Mouse (Mus musculus) layer of hippocampus, adult 8-10 months (tissue): ENCODE results near the gene Olfr279. TPM values are rescaled to one million over a fixed set of nuclear protein-coding genes. Genes with fewer than 3 reads are reported as not detected.
A peak's percentile ranks its signal among the peaks of the same experiment; 100 is the strongest.

Experiments
- DNase-seq, 2 experiments: peaks; one replicate each; pipeline ENCODE4 v3.0.0; 2022; ENCODE audit warnings: low spot score in 2 of 2
- total RNA-seq, 4 experiments: library from RNA; stranded (reverse); gene quantifications; 2 replicates each; pipeline ENCODE4 v1.2.4; 2022

The Olfr279 gene
- total RNA-seq = not detected

- DNase-seq = no peak
Measured at GRCm38 (mm10) chr15:98492102-98492501, at the start of gene Olfr279. Gene Olfr279 (plus strand): TSS chr15:98492402.

- DNase-seq = no peak
Measured at GRCm38 (mm10) chr15:98444561-98444960, 47.6 kb upstream of the Olfr279 start.

- DNase-seq = peak in 1 of 2 experiments; percentile 3
Measured at GRCm38 (mm10) chr15:98448521-98448920, 43.7 kb upstream of the Olfr279 start.

GRCm38 (mm10) chr15:98452288-98452687 lies 39.9 kb upstream of the Olfr279 start, which contains the start of gene Olfr281:
Gene Olfr281 (plus strand): TSS chr15:98452588.
- no peak for DNase-seq

- no peak for DNase-seq
Measured at GRCm38 (mm10) chr15:98469596-98469995, 22.6 kb upstream of the Olfr279 start, which contains the start of gene OR5BS1P. Gene OR5BS1P (plus strand): TSS chr15:98469896.

GRCm38 (mm10) chr15:98471539-98471938 lies 20.7 kb upstream of the Olfr279 start:
- DNase-seq = no peak

- no peak for DNase-seq
Measured at GRCm38 (mm10) chr15:98474958-98475357, 17.2 kb upstream of the Olfr279 start.

- no peak for DNase-seq
Measured at GRCm38 (mm10) chr15:98475382-98475781, 16.8 kb upstream of the Olfr279 start.

- DNase-seq = no peak
Measured at GRCm38 (mm10) chr15:98476281-98476680, 15.9 kb upstream of the Olfr279 start.

GRCm38 (mm10) chr15:98479568-98480102 lies 12.6 kb upstream of the Olfr279 start:
- no peak for DNase-seq

GRCm38 (mm10) chr15:98482701-98483100 lies 9.5 kb upstream of the Olfr279 start, which contains the start of gene Lalba:
Gene Lalba (minus strand): TSS chr15:98482721.
- no peak for DNase-seq

GRCm38 (mm10) chr15:98483907-98484886 lies 8.0 kb upstream of the Olfr279 start:
- no peak for DNase-seq

- DNase-seq = no peak
Measured at GRCm38 (mm10) chr15:98486433-98487021, 5.7 kb upstream of the Olfr279 start.

- DNase-seq = no peak
Measured at GRCm38 (mm10) chr15:98491332-98491731, 870 bp upstream of the Olfr279 start.

- no peak for DNase-seq
Measured at GRCm38 (mm10) chr15:98497631-98498030, 5.4 kb downstream of the Olfr279 start.

GRCm38 (mm10) chr15:98503317-98503716 lies 11.1 kb downstream of the Olfr279 start:
- no peak for DNase-seq

- DNase-seq = peak in 1 of 2 experiments; percentile 52
Measured at GRCm38 (mm10) chr15:98504514-98504913, 12.3 kb downstream of the Olfr279 start.

GRCm38 (mm10) chr15:98506253-98506957 lies 14.2 kb downstream of the Olfr279 start:
- DNase-seq = no peak

- no peak for DNase-seq
Measured at GRCm38 (mm10) chr15:98507321-98507720, 15.1 kb downstream of the Olfr279 start.

GRCm38 (mm10) chr15:98509387-98509786 lies 17.2 kb downstream of the Olfr279 start:
- no peak for DNase-seq
